Mouse (Mus musculus): ENCODE data around the gene Eif2ak2. TPM values are rescaled to one million over a fixed set of nuclear protein-coding genes. Genes with fewer than 3 reads are reported as not detected.

The Eif2ak2 gene
- polyA plus RNA-seq (2017; shearing (Covaris generic)): 10 to 100 TPM; 28.9 to 51.1 TPM

DNA sequence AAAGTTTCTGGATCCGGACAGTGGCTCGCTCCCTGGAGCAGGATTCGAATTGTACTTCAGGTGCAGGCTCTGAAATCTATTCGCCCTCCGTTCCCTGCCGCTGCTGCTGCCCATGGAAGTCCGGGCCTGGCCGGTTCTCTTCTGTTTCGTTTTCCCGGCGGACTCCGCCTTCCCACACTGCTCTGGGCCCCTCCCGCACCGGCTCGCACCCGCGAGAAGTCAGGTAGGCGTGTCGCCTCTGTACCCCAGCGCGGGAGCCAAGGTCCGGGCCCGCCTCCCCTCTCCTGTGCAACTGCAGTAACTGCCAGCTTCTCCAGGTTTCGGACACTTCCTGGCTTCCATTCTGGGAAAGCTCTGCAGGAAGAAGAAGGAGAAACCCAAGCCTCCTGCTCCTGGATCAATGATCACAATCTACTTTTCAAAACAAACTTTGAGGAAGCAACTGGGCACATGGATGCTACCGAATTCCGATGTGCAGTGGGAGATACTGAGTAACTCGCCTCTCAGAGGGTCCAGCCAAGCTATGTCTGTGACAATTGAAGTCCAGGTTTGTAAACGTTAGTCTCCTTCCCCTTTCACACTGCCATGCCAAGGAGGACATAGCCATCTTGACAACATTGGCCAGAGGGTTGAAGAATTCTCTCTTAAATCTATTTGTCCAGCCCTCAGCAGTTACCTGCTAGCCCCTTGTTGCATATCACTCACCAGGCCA lies at the start of gene Eif2ak2:
Eif2ak2 (minus strand) TSS at position 173 of the 712 bp plus-strand sequence.
- ATAC-seq: peak; percentile 88

DNA sequence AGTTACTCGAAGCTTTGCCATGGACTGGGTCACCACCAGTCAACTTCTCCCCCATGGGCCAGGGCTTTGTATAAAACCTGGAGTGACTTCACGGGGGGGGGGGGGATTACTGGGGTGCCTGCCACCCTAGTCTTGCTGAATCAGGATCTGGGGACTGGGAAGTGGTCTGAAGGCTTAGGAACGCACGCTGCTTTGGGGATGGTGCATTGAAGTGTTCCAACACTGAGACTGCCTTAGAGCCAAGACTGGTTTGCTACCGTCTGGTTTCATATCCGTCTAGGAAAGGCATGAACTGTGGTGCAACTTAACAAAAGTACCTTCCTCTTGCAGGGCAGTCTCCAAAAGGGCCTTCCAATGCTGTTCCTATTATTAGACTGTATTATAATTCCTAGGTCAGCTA lies 35.3 kb upstream of the Eif2ak2 start:
- no peak for ATAC-seq

DNA sequence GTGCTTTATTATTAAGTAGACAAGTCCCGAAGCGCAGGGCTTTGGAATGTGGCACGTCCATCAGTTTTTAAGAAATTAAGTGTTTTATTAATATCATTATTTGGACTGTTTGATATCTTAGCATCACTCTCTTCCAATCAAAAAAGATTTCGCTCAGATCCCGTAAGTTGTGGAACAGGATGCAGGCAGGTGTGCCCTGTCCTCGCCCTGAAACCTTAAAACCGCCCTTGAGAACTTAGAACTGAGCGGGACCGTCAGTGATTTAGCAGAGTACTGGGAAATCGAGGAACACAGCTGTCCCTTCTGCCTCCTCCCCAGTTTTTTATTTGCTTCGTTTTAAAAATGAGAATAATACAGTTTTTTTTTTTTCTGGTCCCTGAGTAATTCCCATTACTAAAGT lies 34.5 kb upstream of the Eif2ak2 start:
- peak; percentile 27 for ATAC-seq

DNA sequence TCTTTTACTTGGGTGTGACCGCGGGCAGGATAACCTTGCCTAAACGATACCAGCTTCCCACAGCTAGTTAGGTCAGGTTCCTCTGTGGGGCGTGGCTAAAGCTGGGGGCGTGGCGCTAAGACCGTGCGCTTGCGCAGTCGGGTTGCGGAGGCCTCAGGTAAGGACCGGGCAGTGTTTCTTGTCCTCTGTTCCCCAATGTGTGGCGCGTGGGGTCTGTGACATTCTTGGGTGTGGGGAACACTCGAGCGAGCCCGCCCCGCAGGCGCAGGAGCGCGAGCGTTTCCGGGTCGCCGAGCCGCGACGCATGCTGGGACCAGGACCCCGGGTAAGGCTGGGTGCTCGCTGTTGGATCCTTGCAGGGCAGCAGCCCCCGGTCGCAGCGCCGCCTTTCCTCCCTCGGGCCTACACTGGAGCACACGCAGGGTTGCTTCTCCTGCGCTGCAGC lies 34.0 kb upstream of the Eif2ak2 start, which contains the start of gene Cebpzos:
Cebpzos (plus strand) TSS at position 132 of the 445 bp plus-strand sequence.
- ATAC-seq: peak; percentile 86

DNA sequence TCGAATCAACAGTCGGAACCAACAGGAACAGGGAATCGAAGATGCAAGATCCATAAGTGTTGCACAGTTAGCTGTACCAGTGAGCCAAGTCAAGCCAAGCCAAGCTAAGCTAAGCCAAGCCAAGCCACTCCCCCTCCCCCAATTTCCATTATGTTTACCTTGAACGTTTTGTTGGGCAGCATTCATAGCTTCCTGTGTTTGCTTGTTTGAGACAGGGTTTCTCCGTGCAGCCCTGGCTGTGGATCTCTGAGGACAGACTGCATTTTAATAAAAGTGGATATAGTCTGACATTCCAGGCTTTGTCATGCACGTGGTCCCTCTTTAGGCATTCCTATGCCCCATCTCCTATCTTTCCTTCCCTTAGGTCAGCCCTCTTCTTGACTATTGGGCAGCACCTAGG lies 33.4 kb upstream of the Eif2ak2 start:
- ATAC-seq: no peak

DNA sequence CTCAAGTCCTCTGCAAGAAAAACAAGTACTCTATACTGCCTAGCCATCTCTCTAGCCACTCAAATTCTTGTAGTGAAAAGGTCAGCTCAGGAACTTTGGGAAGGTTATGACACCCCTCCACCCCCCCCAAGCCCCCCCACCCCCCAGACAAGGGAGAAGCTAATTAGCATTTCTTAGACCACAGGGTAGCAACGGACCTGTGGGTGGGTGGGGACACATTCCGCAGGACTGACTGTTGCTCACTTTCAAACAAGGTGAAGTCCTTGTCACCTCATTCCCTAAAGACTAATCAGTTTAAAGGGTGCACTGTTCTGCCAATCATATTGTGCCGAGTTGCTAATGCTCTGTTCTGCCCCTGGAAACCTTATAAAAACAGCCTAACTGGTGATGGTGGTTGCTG lies 31.5 kb upstream of the Eif2ak2 start:
- no peak for ATAC-seq

DNA sequence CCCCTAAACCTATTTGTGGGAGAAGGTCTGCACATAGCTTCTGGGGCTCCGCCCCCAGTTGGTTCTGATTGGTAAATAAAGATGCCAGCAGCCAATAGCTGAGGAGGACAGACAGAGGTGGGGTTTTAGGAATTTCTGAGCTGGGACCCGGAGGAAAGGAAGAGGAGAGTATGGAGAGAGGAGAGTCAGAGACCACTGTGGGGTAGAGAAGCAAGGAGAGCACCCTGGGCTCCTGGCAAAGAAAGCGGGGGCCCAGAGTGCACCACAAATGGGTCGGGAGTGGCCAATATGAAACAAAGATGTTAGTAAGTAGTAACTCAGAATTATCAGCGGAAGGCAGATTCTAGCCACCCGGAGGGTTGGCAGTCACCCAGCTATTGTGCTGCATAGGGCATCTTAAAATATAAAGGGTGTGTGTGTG lies 30.5 kb upstream of the Eif2ak2 start:
- no peak for ATAC-seq

DNA sequence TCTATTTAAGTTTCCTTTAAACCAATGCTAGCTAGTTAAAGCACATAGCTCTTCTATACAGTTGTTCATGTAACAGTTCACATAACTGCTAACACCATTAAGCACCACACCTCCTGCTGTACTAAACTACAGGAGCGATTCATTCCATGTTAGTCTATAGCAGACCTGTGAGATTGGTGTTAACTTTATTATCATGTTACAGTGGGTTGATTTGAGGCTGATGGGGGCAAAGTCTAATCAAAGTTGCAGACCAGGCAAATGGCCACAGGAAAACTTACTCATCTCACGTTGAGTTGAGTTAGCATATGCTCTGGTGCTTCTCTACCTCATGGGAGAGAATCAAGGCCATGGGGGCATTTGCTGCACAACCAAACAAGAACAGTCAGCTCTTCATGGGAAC lies 27.0 kb upstream of the Eif2ak2 start:
- ATAC-seq: no peak

DNA sequence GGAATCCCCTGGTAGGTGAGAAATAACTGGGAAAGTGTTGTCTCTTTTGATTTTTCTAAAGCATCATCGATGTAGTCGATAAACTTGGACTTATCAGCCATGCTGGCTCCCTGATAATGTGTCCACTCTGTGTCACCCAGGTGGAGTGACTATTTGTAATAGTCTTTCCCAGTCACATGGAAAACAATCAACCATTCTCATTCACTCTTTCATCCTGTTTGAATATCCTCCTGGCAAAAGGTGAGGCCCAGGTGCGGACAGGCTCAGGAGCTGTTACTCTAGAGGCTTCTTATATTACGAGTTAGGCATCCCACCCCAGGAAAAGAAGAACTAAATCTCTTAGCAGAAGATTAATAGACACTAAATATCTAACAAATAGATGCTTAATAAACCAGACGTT lies 24.5 kb upstream of the Eif2ak2 start, which contains the start of gene Sult6b1:
Sult6b1 (minus strand) TSS at position 101 of the 400 bp plus-strand sequence.
- no peak for ATAC-seq

DNA sequence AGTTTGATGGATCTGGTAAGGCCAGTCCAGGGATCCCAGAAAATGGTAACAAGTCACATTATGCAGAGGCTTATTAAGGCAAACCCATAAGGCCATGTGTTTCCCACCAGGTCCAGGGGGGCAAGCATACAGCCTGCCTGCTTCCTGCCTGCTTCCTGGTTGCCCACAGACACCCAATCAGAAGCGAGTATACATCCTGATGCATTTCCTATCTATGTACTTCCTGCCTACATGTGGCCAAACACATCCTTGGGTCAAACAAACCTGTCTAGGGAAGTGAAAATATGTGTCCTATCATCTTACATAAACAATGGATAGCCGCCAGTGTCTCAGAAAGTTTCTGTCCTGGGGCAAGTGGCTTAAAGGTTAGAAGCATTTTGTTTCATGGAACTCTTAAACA lies 20.8 kb upstream of the Eif2ak2 start:
- ATAC-seq: no peak

DNA sequence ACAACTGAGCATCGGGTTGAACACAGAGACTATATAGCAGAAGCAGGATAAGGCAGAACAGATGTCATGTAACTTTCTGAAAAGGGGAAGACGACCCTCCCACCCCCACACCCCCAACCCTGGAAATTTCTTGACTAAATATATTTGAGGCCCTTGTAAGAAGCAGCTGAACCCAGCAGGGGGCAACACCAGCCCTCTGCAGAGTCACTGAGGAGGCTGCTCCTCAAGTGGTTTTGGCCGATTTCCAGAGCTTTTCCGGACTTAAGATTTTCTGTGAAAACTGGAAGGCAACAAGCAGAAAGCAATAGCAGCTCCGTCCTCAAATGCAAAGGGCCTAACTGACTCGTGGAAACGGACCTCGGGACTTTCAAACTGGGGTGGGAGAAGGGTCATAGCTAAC lies 13.0 kb upstream of the Eif2ak2 start:
- no peak for ATAC-seq

DNA sequence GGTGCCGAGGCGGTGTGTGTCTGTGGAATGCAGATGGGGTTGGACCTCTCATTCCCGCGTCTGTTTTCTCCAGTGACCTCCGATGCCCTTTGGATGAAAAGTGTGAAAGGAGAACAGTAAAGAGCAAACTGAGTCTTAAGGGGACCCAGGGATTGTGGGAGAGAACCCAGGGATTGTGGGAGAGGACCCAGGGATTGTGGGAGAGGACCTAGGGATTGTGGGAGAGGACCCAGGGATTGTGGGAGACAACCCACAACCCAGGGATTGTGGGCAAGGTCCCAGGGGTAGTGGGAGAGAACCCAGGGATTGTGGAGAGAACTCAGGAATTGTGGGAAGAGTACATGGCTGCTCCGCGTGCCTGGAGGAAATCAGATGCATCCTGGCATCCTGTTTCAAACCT lies 12.6 kb upstream of the Eif2ak2 start:
- no peak for ATAC-seq

DNA sequence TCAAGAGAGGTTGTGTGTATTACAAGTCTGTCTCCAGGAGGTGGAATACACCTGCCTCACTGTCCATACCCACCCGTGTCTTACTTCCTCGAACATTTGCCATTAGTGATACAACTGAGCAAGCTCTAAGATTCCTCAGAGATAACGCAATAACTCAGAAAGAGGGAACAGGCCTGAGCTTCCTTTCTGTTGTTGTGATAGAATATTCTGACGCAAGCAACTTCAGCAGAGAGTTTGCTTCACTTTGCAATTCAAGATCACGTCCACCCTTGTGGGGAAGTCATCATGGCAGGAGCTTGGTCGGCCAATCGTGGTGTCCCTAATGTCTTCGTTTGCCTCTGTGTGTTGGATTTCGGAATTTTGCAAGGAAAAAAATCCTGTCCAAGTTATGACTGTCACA lies 8.6 kb upstream of the Eif2ak2 start:
- no peak for ATAC-seq

DNA sequence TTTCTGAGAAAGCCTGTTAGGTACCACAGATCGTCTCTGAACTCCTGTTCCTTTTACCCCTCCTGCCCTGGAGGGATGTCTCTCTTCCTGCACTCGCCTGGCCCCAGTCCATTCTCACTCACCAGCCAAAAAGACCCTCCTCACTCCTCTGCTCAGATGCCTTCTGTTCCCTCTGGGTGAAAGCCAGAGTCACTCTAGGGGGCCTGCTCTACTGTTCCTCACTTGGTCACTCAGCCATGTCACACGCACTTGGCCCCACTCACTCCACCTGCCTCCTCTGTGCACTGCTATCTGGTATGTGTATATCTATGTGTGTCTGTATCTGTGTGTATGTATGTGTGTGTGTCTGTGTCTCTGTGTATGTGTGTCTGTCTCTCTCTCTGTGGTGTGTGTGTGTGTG lies 6.8 kb upstream of the Eif2ak2 start:
- no peak for ATAC-seq

DNA sequence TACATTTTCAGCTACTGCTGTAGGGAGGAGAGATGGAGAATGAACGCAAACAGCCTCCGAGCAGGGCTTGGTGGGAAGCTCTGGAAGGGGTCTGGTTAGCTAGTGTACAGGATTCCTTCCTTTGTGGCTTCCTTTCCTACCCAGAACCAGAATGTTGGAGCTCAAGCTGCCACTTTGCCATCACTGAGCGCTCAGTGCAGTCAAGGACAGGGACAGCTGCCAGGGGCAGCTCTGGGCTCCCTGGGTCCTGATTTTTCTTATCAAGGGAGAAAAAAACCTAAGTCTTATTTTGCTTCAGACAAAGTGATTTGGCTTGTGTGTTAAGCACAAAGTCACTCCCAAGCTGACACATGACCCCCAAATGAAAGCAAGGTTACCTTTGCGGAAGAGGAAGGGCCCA lies 6.2 kb upstream of the Eif2ak2 start:
- ATAC-seq: no peak

DNA sequence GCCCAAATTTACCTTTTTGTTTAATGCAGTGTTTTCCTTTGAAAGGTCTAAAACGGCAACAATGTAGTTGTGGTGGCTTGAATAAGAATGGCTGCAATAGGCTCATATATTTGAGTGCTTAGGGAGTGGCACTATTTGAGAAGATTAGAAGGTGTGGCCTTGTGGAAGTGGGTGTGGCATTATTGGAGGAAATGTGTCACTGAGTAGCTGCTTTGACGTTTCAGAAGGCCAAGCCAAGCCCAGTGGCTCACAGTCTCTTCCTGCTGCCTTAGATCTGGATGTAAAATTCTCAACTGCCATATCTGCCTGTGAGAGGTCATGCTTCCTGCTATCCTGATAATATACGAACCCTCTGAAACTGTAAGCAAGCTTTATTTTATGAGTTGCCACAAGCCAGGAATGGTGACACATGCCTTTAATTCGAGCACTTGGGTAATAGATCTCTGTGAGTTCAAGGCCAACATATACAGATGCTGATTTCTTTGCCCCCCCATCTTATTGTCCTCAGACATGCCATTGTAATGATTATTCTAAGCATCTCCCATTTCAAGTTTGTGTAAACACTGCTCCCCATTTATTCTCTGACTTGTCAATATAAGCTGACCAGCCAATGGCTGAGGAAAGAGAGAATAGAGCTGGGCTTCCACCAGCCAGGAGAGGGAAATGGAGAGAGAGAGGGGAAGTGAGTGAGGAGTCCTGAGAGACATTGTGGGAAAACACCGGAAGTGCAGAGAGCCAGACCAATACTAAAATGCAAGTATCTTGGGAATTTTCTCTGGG lies 3.1 kb upstream of the Eif2ak2 start:
- no peak for ATAC-seq

DNA sequence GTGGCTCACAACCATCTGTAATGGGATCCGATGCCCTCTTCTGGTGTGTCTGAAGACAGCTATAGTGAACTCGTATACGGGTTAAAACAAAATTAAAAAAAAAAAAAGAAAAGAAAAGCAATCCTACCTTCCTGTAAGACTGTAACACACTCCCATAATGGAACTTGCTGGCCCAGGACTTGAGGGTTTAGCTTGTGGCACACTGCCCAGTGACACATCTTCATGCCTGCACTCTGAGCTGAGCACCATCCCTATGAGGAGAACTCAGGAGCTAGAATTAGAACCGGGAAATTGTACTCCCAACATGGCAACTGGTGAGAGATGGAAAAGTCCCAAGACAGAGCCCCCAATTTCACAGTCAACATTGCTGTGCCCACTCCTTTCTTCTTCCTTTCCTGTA lies 918 bp upstream of the Eif2ak2 start:
- no peak for ATAC-seq

DNA sequence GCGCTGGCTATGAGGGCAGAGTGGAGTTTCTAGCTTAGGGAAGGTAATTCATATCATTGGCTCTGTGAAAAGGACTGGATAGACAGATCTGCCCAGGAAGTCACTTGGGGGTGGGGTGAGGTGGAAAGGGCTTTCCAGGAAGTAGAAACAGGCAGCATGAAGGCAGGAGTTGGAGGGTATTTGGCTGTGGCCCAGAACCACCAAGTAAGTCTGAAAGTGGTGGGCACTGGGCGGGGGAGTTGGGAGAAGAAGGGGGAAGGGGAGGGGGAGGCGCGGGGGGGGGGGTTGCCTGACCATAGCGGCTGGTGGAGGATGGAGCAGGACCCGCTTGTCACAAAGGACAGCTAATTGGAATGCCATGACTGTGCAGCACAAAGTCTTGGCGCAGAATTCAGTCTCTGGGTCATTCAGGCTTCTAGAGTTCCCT lies 482 bp downstream of the Eif2ak2 start:
- ATAC-seq: peak; percentile 68

DNA sequence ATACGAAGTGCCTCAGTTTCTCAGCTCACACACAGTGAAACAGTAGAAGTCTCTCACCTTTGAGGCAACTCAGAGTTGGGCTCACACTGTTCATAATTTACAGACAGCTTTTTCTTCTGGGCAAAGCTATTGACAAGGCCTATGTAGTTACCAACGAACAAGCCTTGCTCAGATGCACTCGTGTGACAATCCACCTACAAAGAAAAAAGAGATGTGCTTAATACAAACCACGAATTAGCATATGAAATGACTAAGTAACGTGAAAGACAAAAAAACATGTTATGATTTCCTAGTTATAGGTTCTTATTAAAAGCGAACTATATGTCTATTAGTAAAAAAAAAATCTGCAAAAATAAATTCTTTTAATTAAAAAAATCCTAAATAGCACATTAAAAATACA lies 8.5 kb downstream of the Eif2ak2 start:
- peak; percentile 57 for ATAC-seq

DNA sequence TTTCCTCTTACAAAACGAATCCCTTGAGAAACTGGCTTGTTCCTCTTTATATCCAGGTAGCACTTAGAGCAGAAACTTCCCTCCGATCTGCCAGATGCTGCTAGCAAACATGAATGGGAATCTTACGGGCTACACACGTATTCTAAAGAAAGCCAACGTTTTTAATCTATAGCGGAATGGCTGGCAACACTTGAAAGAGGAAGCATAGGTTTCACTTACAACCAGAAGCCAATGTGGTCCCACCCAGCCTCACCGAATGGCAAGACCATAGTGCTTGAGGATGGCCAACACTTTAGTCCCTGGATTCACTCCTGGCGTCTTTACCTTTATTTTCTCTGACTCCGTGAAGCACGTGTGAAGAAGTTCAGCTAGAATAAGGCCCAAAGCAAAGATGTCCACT lies 26.1 kb downstream of the Eif2ak2 start:
- no peak for ATAC-seq

DNA sequence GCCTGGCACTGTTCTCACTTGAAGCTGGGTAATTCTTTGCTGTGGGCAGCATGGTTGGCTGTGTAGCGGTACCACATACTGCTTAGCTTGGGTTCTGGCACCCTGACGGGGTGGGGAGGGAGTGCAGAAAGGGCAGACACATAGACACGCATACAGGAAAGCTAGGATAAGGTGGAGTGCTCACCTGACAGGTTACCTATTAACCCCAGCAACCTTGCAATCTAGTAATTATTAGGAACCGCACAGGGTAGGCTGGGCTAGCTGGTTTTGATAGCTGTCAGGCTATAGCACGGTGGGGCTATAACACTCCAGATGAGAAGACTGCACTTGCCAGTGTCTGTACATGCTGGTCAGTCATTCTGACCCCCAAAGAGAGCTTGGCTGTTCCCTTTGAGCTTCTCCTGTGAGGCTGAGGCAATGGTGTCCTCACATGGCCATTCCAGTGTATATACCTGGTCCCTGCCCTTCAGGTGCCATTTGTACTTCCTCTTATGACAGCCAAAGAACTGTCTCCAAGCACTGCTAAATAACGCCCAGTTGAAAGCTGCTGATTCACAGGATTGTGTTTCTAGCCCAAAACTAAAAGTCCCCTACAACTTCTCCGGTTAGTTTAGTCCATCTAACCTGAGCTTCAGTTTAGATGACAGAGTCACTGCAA lies 40.0 kb downstream of the Eif2ak2 start:
- ATAC-seq: no peak

DNA sequence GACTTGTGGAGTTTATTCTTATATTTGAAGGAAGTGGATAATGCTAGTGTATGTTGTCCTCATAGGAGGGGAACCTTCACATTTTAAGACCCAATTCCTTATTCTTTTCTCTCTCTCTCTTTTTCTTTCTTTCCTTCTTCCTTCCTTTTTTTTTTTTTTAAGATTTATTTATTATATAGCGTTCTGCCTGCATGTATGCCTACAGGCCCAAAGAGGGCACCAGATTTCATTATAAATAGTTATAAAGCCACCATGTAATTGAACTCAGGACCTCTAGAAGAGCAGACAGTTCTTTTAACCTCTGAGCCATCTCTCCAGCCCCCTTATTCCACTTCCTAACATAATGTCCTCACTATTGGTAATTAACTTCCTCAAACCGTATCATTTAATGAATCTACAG lies 46.3 kb downstream of the Eif2ak2 start:
- no peak for ATAC-seq

All from CD4-positive, CD25-positive, alpha-beta regulatory T cell, adult 4 months (primary cell).